Mouse (Mus musculus): ENCODE results near the gene Idh2.
"Not testable (repeated sequence)": the region's sequence is repeated elsewhere in the genome, so short reads cannot be mapped to it uniquely, and the experiment has no call there.

Idh2 gene

GRCm38 (mm10) chr7:80115224-80115590 is at the start of gene Idh2:
Idh2 (minus strand) TSS chr7:80115392.
- DNase-seq: peak; percentile 89 to 93

- no peak for DNase-seq
These were observed 45.7 kb upstream of the Idh2 start for GRCm38 (mm10) chr7:80160945-80161306.

GRCm38 (mm10) chr7:80160293-80160944 is 45.2 kb upstream of the Idh2 start:
- no peak for DNase-seq

- DNase-seq: no peak
These were observed 43.5 kb upstream of the Idh2 start for GRCm38 (mm10) chr7:80158496-80159268.

GRCm38 (mm10) chr7:80156711-80157227 is 41.6 kb upstream of the Idh2 start:
- DNase-seq: peak; percentile 54

GRCm38 (mm10) chr7:80154689-80155088 is 39.5 kb upstream of the Idh2 start:
- no peak for DNase-seq

GRCm38 (mm10) chr7:80152756-80153155 is 37.6 kb upstream of the Idh2 start:
- no peak for DNase-seq

GRCm38 (mm10) chr7:80152152-80152551 is 37.0 kb upstream of the Idh2 start:
- no peak for DNase-seq

- DNase-seq: no peak
These were observed 34.2 kb upstream of the Idh2 start for GRCm38 (mm10) chr7:80149356-80149755.

- DNase-seq: peak in 1 of 2 experiments; percentile 10
These were observed 30.9 kb upstream of the Idh2 start for GRCm38 (mm10) chr7:80146077-80146476.

- DNase-seq: no peak
These were observed 29.5 kb upstream of the Idh2 start for GRCm38 (mm10) chr7:80144695-80145094.

- DNase-seq: peak; percentile 29 to 32
These were observed 28.4 kb upstream of the Idh2 start for GRCm38 (mm10) chr7:80143331-80144273.

- peak; percentile 73 to 76 for DNase-seq
These were observed 25.6 kb upstream of the Idh2 start for GRCm38 (mm10) chr7:80140815-80141214.

- DNase-seq: no peak
These were observed 23.2 kb upstream of the Idh2 start for GRCm38 (mm10) chr7:80138375-80138774.

- DNase-seq: no peak
These were observed 20.0 kb upstream of the Idh2 start for GRCm38 (mm10) chr7:80135173-80135532.

- DNase-seq: no peak
These were observed 19.4 kb upstream of the Idh2 start for GRCm38 (mm10) chr7:80134454-80135172.

GRCm38 (mm10) chr7:80132541-80132940 is 17.3 kb upstream of the Idh2 start:
- DNase-seq: peak; percentile 74

- not testable (repeated sequence) for DNase-seq
These were observed 16.1 kb upstream of the Idh2 start for GRCm38 (mm10) chr7:80131315-80131714.

GRCm38 (mm10) chr7:80130344-80131055 is 15.3 kb upstream of the Idh2 start:
- DNase-seq: no peak

GRCm38 (mm10) chr7:80129278-80129677 is 14.1 kb upstream of the Idh2 start:
- no peak for DNase-seq

GRCm38 (mm10) chr7:80123672-80124071 is 8.5 kb upstream of the Idh2 start:
- no peak for DNase-seq

GRCm38 (mm10) chr7:80123115-80123514 is 7.9 kb upstream of the Idh2 start:
- peak; percentile 73 to 85 for DNase-seq

All from thymus, postnatal 36 days (tissue).